Mouse (Mus musculus) kidney, adult 2 months (tissue): Measurements from ENCODE around the gene Gucy1b2.

ENCODE experiments used
- CTCF ChIP-seq: fragments of 200-500 bp; conservative IDR thresholded peaks from 2 replicates; pipeline ENCODE4 v1.5.1; 2011; ENCODE audit warnings: low read depth, mild to moderate bottlenecking, control low read depth, low read length, moderate library complexity, mixed read lengths; ENCODE audit not compliant: insufficient read depth, insufficient read length
- POLR2A ChIP-seq: fragments of 200-500 bp; IDR thresholded peaks from one replicate; pipeline ENCODE4 v1.6.1; 2011; ENCODE audit warnings: low read depth, low read length, control low read depth

GRCm38 (mm10) chr14:62425277-62425691 is 30.8 kb downstream of the Gucy1b2 start:
- TF ChIP-seq CTCF (no peak), POLR2A (no peak)
